Mouse (Mus musculus) liver, embryonic 12.5 days (tissue): Measurements from ENCODE around the gene Eps8l2. TPM values are rescaled to one million over a fixed set of nuclear protein-coding genes. Genes with fewer than 3 reads are reported as not detected.
A peak's percentile ranks its signal among the peaks of the same experiment; 100 is the strongest.

ENCODE experiments used
- ATAC-seq: fragments of 200-750 bp; cut with Nextera tagmentation; 2 replicates; pipeline ENCODE4 v1.8.0; 2017; ENCODE audit warnings: moderate number of reproducible peaks, mild to moderate bottlenecking, moderate library complexity
- H3K27ac ChIP-seq: fragments of 300-500 bp; sonication (generic); 2 replicates; pipeline ENCODE4 v1.5.1; 2016; ENCODE audit warnings: mild to moderate bottlenecking
- H3K27me3 ChIP-seq: fragments of 300-500 bp; sonication (generic); replicated peaks from 2 replicates; pipeline ENCODE4 v1.6.1; 2016; ENCODE audit warnings: mild to moderate bottlenecking, moderate library complexity
- H3K36me3 ChIP-seq: fragments of 300-500 bp; sonication (generic); 2 replicates; pipeline ENCODE4 v1.6.1; 2016; ENCODE audit warnings: mild to moderate bottlenecking, moderate library complexity
- H3K4me1 ChIP-seq: fragments of 300-500 bp; sonication (generic); 2 replicates; pipeline ENCODE4 v1.6.1; 2016
- H3K4me2 ChIP-seq: fragments of 300-500 bp; sonication (generic); 2 replicates; pipeline ENCODE4 v1.6.1; 2016; ENCODE audit warnings: mild to moderate bottlenecking, moderate library complexity
- H3K4me3 ChIP-seq: fragments of 300-500 bp; sonication (generic); 2 replicates; pipeline ENCODE4 v1.5.1; 2016; ENCODE audit warnings: mild to moderate bottlenecking, moderate library complexity
- H3K9ac ChIP-seq: fragments of 300-500 bp; sonication (generic); 2 replicates; pipeline ENCODE4 v1.6.1; 2016; ENCODE audit warnings: mild to moderate bottlenecking, moderate library complexity
- H3K9me3 ChIP-seq: fragments of 300-500 bp; sonication (generic); replicated peaks from 2 replicates; pipeline ENCODE4 v1.6.1; 2016; ENCODE audit warnings: mild to moderate bottlenecking, moderate library complexity
- WGBS: fragments of 180-500 bp; shearing (Covaris S2); methylation state at CpG from one replicate; pipeline ENCODE4 v1.1.7; 2016; ENCODE audit not compliant: insufficient replicate concordance; 5-methylcytosine and 5-hydroxymethylcytosine counted together
- polyA plus RNA-seq: library from polyadenylated mRNA; unstranded; fragments of >200 nt; fragmentation: Nextera tagmentation; extraction: Ambion mirVana; gene quantifications from 2 replicates; pipeline ENCODE4 v1.2.1, GENCODE M21; 2016

The Eps8l2 gene
- 4.9 and 5.6 TPM in 2 replicates for polyA plus RNA-seq

- Histone ChIP-seq H3K4me3 (peak within 1 kb of the TSS; percentile 36), H3K9me3 (no peaks in the 10 kb centered on the region), H3K4me1 (peaks cover 22% of the 10 kb centered on the region), H3K9ac (peak within 1 kb of the TSS; percentile 53), H3K27ac (no peak within 1 kb of the TSS), H3K27me3 (peaks cover 33% of the 10 kb centered on the region), H3K36me3 (peaks cover 21% of the 10 kb centered on the region; the same call in 1 of the 2 replicates), H3K4me2 (peak within 1 kb of the TSS; percentile 64)
- peak; percentile 70 for ATAC-seq
- WGBS, result 5% methylated on average over 23 of the region's 23 CpGs
These were observed at the start of gene Eps8l2 for GRCm38 (mm10) chr7:141338576-141339131. Eps8l2 (plus strand) TSS chr7:141338880.

GRCm38 (mm10) chr7:141291921-141292582 lies 46.6 kb upstream of the Eps8l2 start, which contains the start of gene Drd4:
Drd4 (plus strand) TSS chr7:141292006.
- Histone ChIP-seq H3K9me3 (no peaks in the 10 kb centered on the region), H3K4me2 (peak within 1 kb of the TSS; percentile 67), H3K4me1 (peaks cover 23% of the 10 kb centered on the region), H3K27me3 (peaks cover 89% of the 10 kb centered on the region), H3K36me3 (peaks cover 6% of the 10 kb centered on the region; the same call in 1 of the 2 replicates), H3K9ac (no peak within 1 kb of the TSS; the same call in 1 of the 2 replicates), H3K4me3 (peak within 1 kb of the TSS; percentile 45), H3K27ac (no peak within 1 kb of the TSS)
- WGBS, result 3% methylated on average over 46 of the region's 46 CpGs
- no peak for ATAC-seq

- Histone ChIP-seq H3K27ac (no peak overlapping the region), H3K4me2 (no peak overlapping the region), H3K36me3 (peaks cover 11% of the 10 kb centered on the region), H3K9me3 (no peaks in the 10 kb centered on the region), H3K4me1 (peaks cover 28% of the 10 kb centered on the region), H3K27me3 (peaks cover 86% of the 10 kb centered on the region), H3K4me3 (0 out of 2 replicates have a peak overlapping the region, but pooled peaks have one; percentile 45), H3K9ac (no peak overlapping the region)
- no peak for ATAC-seq
- WGBS, result 31% methylated on average over 15 of the region's 15 CpGs
These were observed 45.9 kb upstream of the Eps8l2 start for GRCm38 (mm10) chr7:141292583-141293388.

- Histone ChIP-seq H3K27me3 (peaks cover 75% of the 10 kb centered on the region), H3K4me1 (peaks cover 34% of the 10 kb centered on the region), H3K4me3 (peak overlapping the region; percentile 30), H3K36me3 (peaks cover 11% of the 10 kb centered on the region), H3K9me3 (no peaks in the 10 kb centered on the region), H3K4me2 (peak overlapping the region; percentile 55), H3K9ac (no peak overlapping the region), H3K27ac (no peak overlapping the region)
- WGBS, result 2% methylated on average over 53 of the region's 53 CpGs
- ATAC-seq, result no peak
These were observed 44.7 kb upstream of the Eps8l2 start for GRCm38 (mm10) chr7:141293852-141294471.

- Histone ChIP-seq H3K4me3 (peak overlapping the region; percentile 30), H3K27ac (no peak overlapping the region), H3K9ac (no peak overlapping the region), H3K4me1 (peaks cover 34% of the 10 kb centered on the region), H3K9me3 (no peaks in the 10 kb centered on the region), H3K4me2 (peak overlapping the region; percentile 55), H3K36me3 (peaks cover 16% of the 10 kb centered on the region), H3K27me3 (peaks cover 71% of the 10 kb centered on the region)
- 8% methylated on average over 21 of the region's 22 CpGs for WGBS
- no peak for ATAC-seq
These were observed 44.2 kb upstream of the Eps8l2 start for GRCm38 (mm10) chr7:141294479-141294878.

- H3K4me3 ChIP-seq, result no peak overlapping the region
- peaks cover 35% of the 10 kb centered on the region for H3K27me3 ChIP-seq
- H3K9me3 ChIP-seq, result no peaks in the 10 kb centered on the region
- no peak overlapping the region for H3K9ac ChIP-seq
- peaks cover 52% of the 10 kb centered on the region for H3K36me3 ChIP-seq
- ATAC-seq, result peak; percentile 57
- H3K4me1 ChIP-seq, result peaks cover 27% of the 10 kb centered on the region
- H3K27ac ChIP-seq, result no peak overlapping the region
- 56% methylated on average over 3 of the region's 3 CpGs for WGBS
- no peak overlapping the region for H3K4me2 ChIP-seq
These were observed 40.6 kb upstream of the Eps8l2 start for GRCm38 (mm10) chr7:141297926-141298650.

- Histone ChIP-seq H3K4me3 (no peak overlapping the region), H3K4me1 (peaks cover 19% of the 10 kb centered on the region), H3K36me3 (peaks cover 63% of the 10 kb centered on the region), H3K27me3 (peaks cover 24% of the 10 kb centered on the region), H3K4me2 (no peak overlapping the region), H3K9ac (no peak overlapping the region), H3K9me3 (no peaks in the 10 kb centered on the region), H3K27ac (no peak overlapping the region)
- ATAC-seq, result no peak
- WGBS, result 85% methylated on average over 8 of the region's 8 CpGs
These were observed 39.5 kb upstream of the Eps8l2 start for GRCm38 (mm10) chr7:141299175-141299574.

GRCm38 (mm10) chr7:141301386-141301785 lies 37.3 kb upstream of the Eps8l2 start:
- no peak overlapping the region for H3K27ac ChIP-seq
- no peak overlapping the region for H3K4me3 ChIP-seq
- peaks cover 2% of the 10 kb centered on the region for H3K27me3 ChIP-seq
- H3K9me3 ChIP-seq, result no peaks in the 10 kb centered on the region
- peaks cover 85% of the 10 kb centered on the region for H3K36me3 ChIP-seq
- peaks cover 11% of the 10 kb centered on the region; the same call in 1 of the 2 replicates for H3K4me1 ChIP-seq
- H3K9ac ChIP-seq, result no peak overlapping the region
- 88% methylated on average over 9 of the region's 9 CpGs for WGBS
- no peak overlapping the region for H3K4me2 ChIP-seq
- ATAC-seq, result no peak

GRCm38 (mm10) chr7:141302702-141303268 lies 35.9 kb upstream of the Eps8l2 start:
- H3K9me3 ChIP-seq, result no peaks in the 10 kb centered on the region
- peaks cover 88% of the 10 kb centered on the region for H3K36me3 ChIP-seq
- no peak overlapping the region for H3K4me2 ChIP-seq
- peaks cover 7% of the 10 kb centered on the region; the same call in 1 of the 2 replicates for H3K4me1 ChIP-seq
- no peaks in the 10 kb centered on the region for H3K27me3 ChIP-seq
- H3K9ac ChIP-seq, result no peak overlapping the region
- no peak overlapping the region for H3K27ac ChIP-seq
- no peak overlapping the region for H3K4me3 ChIP-seq
- ATAC-seq, result no peak
- 75% methylated on average over 1 of the region's 1 CpGs for WGBS

GRCm38 (mm10) chr7:141304537-141304936 lies 34.1 kb upstream of the Eps8l2 start:
- Histone ChIP-seq H3K9ac (no peak overlapping the region), H3K27ac (no peak overlapping the region), H3K4me3 (no peak overlapping the region), H3K4me1 (no peaks in the 10 kb centered on the region), H3K27me3 (no peaks in the 10 kb centered on the region), H3K36me3 (peaks cover 100% of the 10 kb centered on the region), H3K9me3 (no peaks in the 10 kb centered on the region), H3K4me2 (no peak overlapping the region)
- ATAC-seq, result no peak
- 91% methylated on average over 4 of the region's 4 CpGs for WGBS

GRCm38 (mm10) chr7:141314416-141314815 lies 24.3 kb upstream of the Eps8l2 start:
- 77% methylated on average over 2 of the region's 2 CpGs for WGBS
- Histone ChIP-seq H3K36me3 (peaks cover 99% of the 10 kb centered on the region), H3K27ac (no peak overlapping the region), H3K4me2 (no peak overlapping the region), H3K4me3 (no peak overlapping the region), H3K27me3 (no peaks in the 10 kb centered on the region), H3K9ac (no peak overlapping the region), H3K9me3 (no peaks in the 10 kb centered on the region), H3K4me1 (no peaks in the 10 kb centered on the region)
- ATAC-seq, result no peak
